Mouse (Mus musculus) urinary bladder, adult 2 months (tissue): Measurements from ENCODE around the gene Ush2a. TPM values are rescaled to one million over a fixed set of nuclear protein-coding genes. Genes with fewer than 3 reads are reported as not detected.

Source experiments
- DNase-seq: peaks from one replicate; pipeline ENCODE4 v3.0.0; 2022; ENCODE audit warnings: low spot score
- polyA plus RNA-seq: library from polyadenylated mRNA; depleted of rRNA; stranded (reverse); fragments of >200 nt; gene quantifications from 2 replicates; pipeline ENCODE4 v1.2.3, GENCODE M21; 2012; rRNA removed

The Ush2a gene
- 0.07 and 0.37 TPM in 2 replicates for polyA plus RNA-seq

- DNase-seq, result no peak
These were observed at the start of gene Ush2a for GRCm38 (mm10) chr1:188261903-188262682. Gene Ush2a (plus strand): TSS chr1:188262023.

GRCm38 (mm10) chr1:188214885-188215611 lies 46.8 kb upstream of the Ush2a start:
- no peak for DNase-seq

GRCm38 (mm10) chr1:188221226-188221792 lies 40.5 kb upstream of the Ush2a start:
- no peak for DNase-seq

GRCm38 (mm10) chr1:188233036-188233724 lies 28.6 kb upstream of the Ush2a start:
- no peak for DNase-seq

- no peak for DNase-seq
These were observed 23.2 kb upstream of the Ush2a start for GRCm38 (mm10) chr1:188238636-188239035.

- DNase-seq, result no peak
These were observed 20.1 kb upstream of the Ush2a start for GRCm38 (mm10) chr1:188241766-188242165.

GRCm38 (mm10) chr1:188257500-188257899 lies 4.3 kb upstream of the Ush2a start:
- DNase-seq, result no peak

- DNase-seq, result no peak
These were observed 1.3 kb upstream of the Ush2a start for GRCm38 (mm10) chr1:188260259-188261107.

- no peak for DNase-seq
These were observed 5.4 kb downstream of the Ush2a start for GRCm38 (mm10) chr1:188267127-188267722.

GRCm38 (mm10) chr1:188269071-188269470 lies 7.2 kb downstream of the Ush2a start:
- no peak for DNase-seq

GRCm38 (mm10) chr1:188313303-188313702 lies 51.5 kb downstream of the Ush2a start:
- no peak for DNase-seq

GRCm38 (mm10) chr1:188316574-188316973 lies 54.8 kb downstream of the Ush2a start:
- no peak for DNase-seq

- DNase-seq, result no peak
These were observed 58.4 kb downstream of the Ush2a start for GRCm38 (mm10) chr1:188320204-188320603.

GRCm38 (mm10) chr1:188321534-188321933 lies 59.7 kb downstream of the Ush2a start:
- no peak for DNase-seq

GRCm38 (mm10) chr1:188330406-188330805 lies 68.6 kb downstream of the Ush2a start:
- DNase-seq, result no peak

GRCm38 (mm10) chr1:188333936-188334335 lies 72.1 kb downstream of the Ush2a start:
- DNase-seq, result no peak

- no peak for DNase-seq
These were observed 85.9 kb downstream of the Ush2a start for GRCm38 (mm10) chr1:188347762-188348161.

- DNase-seq, result no peak
These were observed 92.9 kb downstream of the Ush2a start for GRCm38 (mm10) chr1:188354726-188355125.

- DNase-seq, result no peak
These were observed 101.7 kb downstream of the Ush2a start for GRCm38 (mm10) chr1:188363548-188363947.

GRCm38 (mm10) chr1:188385180-188385579 lies 123.4 kb downstream of the Ush2a start:
- no peak for DNase-seq
